Mouse (Mus musculus): Measurements from ENCODE around the gene Cdc27.

Gene Cdc27

DNA sequence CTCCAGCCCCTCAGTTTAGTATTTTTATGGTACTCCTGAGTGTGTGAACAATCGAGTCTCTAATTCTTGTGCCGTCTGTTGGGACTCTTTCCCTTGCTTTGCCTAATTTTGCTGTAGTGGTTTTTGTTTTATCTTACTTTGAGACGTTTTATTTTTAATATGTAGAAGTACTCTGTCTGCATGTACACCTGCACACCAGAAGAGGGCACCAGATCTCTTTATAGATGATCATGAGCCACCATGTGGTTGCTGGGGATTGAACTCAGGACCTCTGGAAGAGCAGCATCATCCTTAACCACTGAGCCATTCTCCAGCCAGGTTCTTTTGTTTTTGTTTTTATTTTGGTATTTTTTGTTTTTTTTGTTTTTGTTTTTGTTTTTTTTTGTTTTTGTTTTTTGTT lies 62.1 kb downstream of the Cdc27 start:
- no peak for DNase-seq (ENCODE audit: low spot score in 2 of 2)

GRCm38 (mm10) chr11:104481971-104482370 lies 68.4 kb downstream of the Cdc27 start:
- no peak for DNase-seq (ENCODE audit: low spot score in 2 of 2)

DNA sequence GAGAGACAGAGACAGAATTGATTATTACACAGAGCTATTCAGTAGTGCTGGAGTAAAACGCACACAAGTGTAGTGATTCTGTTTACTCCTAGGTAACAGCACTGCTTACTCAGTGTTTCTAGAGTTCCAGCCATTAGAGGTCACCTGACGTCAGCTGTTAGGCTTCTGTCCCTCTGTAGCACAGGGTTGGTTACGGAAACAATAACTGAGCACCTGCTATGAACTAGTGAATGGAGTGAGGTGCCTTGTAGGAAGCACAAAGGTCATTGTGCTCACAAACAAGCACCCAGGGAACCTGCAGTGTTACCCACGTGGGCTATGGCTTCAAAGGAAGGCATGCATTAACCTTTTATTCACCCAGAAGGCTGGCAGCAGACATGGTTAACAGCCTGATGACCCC lies 70.9 kb downstream of the Cdc27 start:
- DNase-seq (ENCODE audit: low spot score in 2 of 2) = no peak

- DNase-seq (ENCODE audit: low spot score in 2 of 2) = peak; percentile 87 to 90
These were observed 81.0 kb downstream of the Cdc27 start for GRCm38 (mm10) chr11:104469371-104469835.

GRCm38 (mm10) chr11:104468751-104469268 lies 81.6 kb downstream of the Cdc27 start, which contains the start of gene Kansl1:
Gene Kansl1 (minus strand): TSS chr11:104468861.
- no peak for DNase-seq (ENCODE audit: low spot score in 2 of 2)

GRCm38 (mm10) chr11:104467698-104468097 lies 82.7 kb downstream of the Cdc27 start:
- no peak for DNase-seq (ENCODE audit: low spot score in 2 of 2)

DNA sequence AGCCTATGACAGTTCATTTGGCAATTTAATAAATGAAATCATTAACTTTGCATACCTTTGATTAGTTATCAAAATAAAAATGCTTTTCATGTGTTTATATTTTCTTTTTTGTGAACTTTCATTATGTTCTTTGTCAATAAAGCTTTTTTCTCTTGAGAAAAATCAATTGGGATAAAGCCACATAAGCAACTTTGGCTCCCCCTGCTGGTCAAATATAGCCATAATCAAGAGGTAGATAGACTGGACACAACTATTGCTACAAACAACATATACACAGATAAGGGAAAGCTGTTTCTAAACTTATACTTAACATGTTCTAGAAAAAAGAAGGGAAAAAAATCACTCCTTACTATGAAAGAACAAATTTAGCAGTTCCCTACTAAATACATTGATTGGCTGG lies 88.9 kb downstream of the Cdc27 start:
- DNase-seq (ENCODE audit: low spot score in 2 of 2) = no peak

DNA sequence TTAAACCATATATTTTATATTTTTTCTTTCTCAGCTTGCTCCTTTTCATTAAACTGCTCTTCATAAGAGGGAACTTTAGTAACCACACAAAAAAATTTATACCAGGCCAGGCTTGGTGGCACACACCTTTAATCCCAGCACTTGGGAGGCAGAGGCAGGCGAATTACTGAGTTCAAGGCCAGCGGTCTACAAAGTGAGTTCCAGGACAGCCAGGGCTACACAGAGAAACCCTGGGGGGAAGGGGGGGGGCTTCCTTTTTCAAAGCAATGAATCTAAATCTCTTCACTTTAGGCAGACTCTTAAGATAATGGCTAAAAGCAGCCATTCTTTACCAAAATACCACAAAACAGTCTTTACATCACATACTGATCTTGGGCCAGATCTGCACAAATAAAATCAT lies 90.7 kb downstream of the Cdc27 start:
- DNase-seq (ENCODE audit: low spot score in 2 of 2) = no peak

GRCm38 (mm10) chr11:104458507-104458906 lies 91.9 kb downstream of the Cdc27 start:
- no peak for DNase-seq (ENCODE audit: low spot score in 2 of 2)
